In the genomic region with DNA sequence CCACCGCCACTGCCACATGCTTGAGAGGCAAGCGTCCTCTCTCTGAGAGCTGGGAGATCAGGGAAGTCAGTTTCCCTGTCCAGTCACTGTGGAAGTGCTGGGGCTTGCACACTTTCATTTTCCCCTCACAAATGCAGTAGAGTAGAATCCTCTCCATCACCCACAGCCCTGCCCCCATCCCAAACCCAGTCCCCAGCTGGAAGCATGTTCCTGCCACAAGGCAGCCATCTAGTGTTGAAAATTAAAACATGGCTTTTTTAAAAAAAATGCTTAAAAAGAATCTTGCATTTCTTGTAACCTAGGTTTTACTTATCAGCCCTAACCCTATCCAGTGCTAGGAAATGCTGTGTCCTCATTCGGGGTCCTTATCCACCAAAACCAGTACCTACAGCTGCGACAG, we compare ENCODE assay signal across 13 mouse cellular contexts. TPM values are rescaled to one million over a fixed set of nuclear protein-coding genes. Genes with fewer than 3 reads are reported as not detected.
DNase-seq lines count a peak whose midpoint lies in the region; ATAC-seq and TF ChIP-seq lines count a peak whose summit lies in the region.
"Had no signal": no experiment of that assay in that cellular context is flagged by ENCODE, and none has a peak within 500 bp of the region (broad histone marks: within the 10 kb centered on the region; RNA-seq: fewer than 3 reads in every experiment).

No protein-coding gene starts in this region.

- no peak overlapping the region for H3K27ac ChIP-seq in intestine, postnatal 0 days (ENCODE audit: low read depth, low read length)
- no peak overlapping the region for H3K27ac ChIP-seq in intestine, embryonic 16.5 days (ENCODE audit: low read length)
- no peak overlapping the region for H3K27ac ChIP-seq in liver, adult 2 months (replicated peaks; ENCODE audit: insufficient read depth, low read depth, low read length)
- H3K27ac ChIP-seq in MEL (ENCODE audit: control insufficient read depth, low read depth, low read length) = no peak overlapping the region
- no peak overlapping the region for H3K27ac ChIP-seq in embryonic facial prominence, embryonic 10.5 days (replicated peaks)

- no peaks in the 10 kb centered on the region for H3K79me2 ChIP-seq in liver, adult 2 months (ENCODE audit: control insufficient read depth, insufficient read depth, low read length)
- no peaks in the 10 kb centered on the region for H3K79me2 ChIP-seq in MEL (ENCODE audit: control insufficient read depth, insufficient read depth, low read length, poor library complexity)

- DNase-seq in liver, adult 2 months (ENCODE audit: extremely low read depth, low read depth, low spot score) = no peak
- DNase-seq in liver = no peak
- DNase-seq in 3T3-L1 (ENCODE audit: low read depth, low spot score) = peak; percentile 74
- peak; percentile 49 for DNase-seq in MEL (ENCODE audit: low read depth, low spot score)
- DNase-seq in embryonic facial prominence, embryonic 10.5 days (ENCODE audit: low spot score) = no peak
- no peak for DNase-seq in urinary bladder, postnatal 10 days (ENCODE audit: low spot score)
- DNase-seq: kidney, adult 11 months; lung, postnatal 14 days had no signal

- 81% methylated on average over 3 of the region's 4 CpGs for WGBS in intestine, postnatal 0 days
- WGBS in intestine, embryonic 16.5 days = 82% methylated on average over 3 of the region's 4 CpGs
- WGBS in liver, adult 2 months = 76% methylated on average over 4 of the region's 4 CpGs
- 87% methylated on average over 4 of the region's 4 CpGs for WGBS in embryonic facial prominence, embryonic 10.5 days

- no peaks in the 10 kb centered on the region for H3K27me3 ChIP-seq in intestine, postnatal 0 days (replicated peaks; ENCODE audit: control insufficient read depth, insufficient read depth, low read length)
- no peaks in the 10 kb centered on the region for H3K27me3 ChIP-seq in intestine, embryonic 16.5 days (replicated peaks; ENCODE audit: control insufficient read depth, insufficient read depth, low read length)
- H3K27me3 ChIP-seq in liver, adult 2 months (ENCODE audit: control insufficient read depth, insufficient read depth, low read length) = no peaks in the 10 kb centered on the region
- no peaks in the 10 kb centered on the region for H3K27me3 ChIP-seq in MEL (ENCODE audit: control insufficient read depth in 1 of 2, insufficient read depth in 2 of 2, low read length in 2 of 2)
- no peaks in the 10 kb centered on the region for H3K27me3 ChIP-seq in embryonic facial prominence, embryonic 10.5 days (replicated peaks; ENCODE audit: low read depth, poor library complexity, severe bottlenecking)

- TF ChIP-seq POLR2A in liver, adult 2 months (IDR thresholded peaks at IDR 0.05; ENCODE audit: extremely low read depth, insufficient read depth, low read length) = no peak
- TF ChIP-seq POLR2A in MEL (IDR thresholded peaks at IDR 0.05; ENCODE audit: control insufficient read depth in 1 of 2, insufficient read depth in 1 of 2, low read depth in 1 of 2, low read length in 2 of 2, poor library complexity in 1 of 2) = no peak

- peak; percentile 71 for TF ChIP-seq RAD21 in MEL (IDR thresholded peaks at IDR 0.05; ENCODE audit: low read depth, low read length)

- no peak for ATAC-seq in intestine, postnatal 0 days
- ATAC-seq in intestine, embryonic 16.5 days = no peak
- ATAC-seq: midbrain, embryonic 16.5 days had no signal

- H3K4me1 ChIP-seq in intestine, postnatal 0 days (replicated peaks; ENCODE audit: control insufficient read depth, insufficient read depth, low read length) = no peaks in the 10 kb centered on the region
- no peaks in the 10 kb centered on the region for H3K4me1 ChIP-seq in intestine, embryonic 16.5 days (ENCODE audit: control insufficient read depth, insufficient read depth, low read length)
- no peaks in the 10 kb centered on the region for H3K4me1 ChIP-seq in liver, adult 2 months (ENCODE audit: control insufficient read depth, insufficient read depth, low read length)
- H3K4me1 ChIP-seq in MEL (ENCODE audit: control insufficient read depth in 1 of 2, insufficient read depth in 2 of 2, low read length in 2 of 2) = peaks cover 3 to 20% of the 10 kb centered on the region in 2 experiments; a peak in 3 of 4 replicates
- no peaks in the 10 kb centered on the region for H3K4me1 ChIP-seq in embryonic facial prominence, embryonic 10.5 days

- H3K4me2 ChIP-seq in intestine, postnatal 0 days (replicated peaks; ENCODE audit: low read depth) = no peak overlapping the region
- H3K4me2 ChIP-seq in intestine, embryonic 16.5 days (ENCODE audit: low read depth, low read length) = no peak overlapping the region

- no peak overlapping the region for H3K9ac ChIP-seq in intestine, postnatal 0 days (ENCODE audit: low read depth, low read length)
- no peak overlapping the region for H3K9ac ChIP-seq in intestine, embryonic 16.5 days (ENCODE audit: low read depth, low read length)
- H3K9ac ChIP-seq in liver, adult 2 months (ENCODE audit: low read depth, low read length) = no peak overlapping the region
- H3K9ac ChIP-seq in MEL (ENCODE audit: control insufficient read depth, low read depth, low read length, poor library complexity, severe bottlenecking) = no peak overlapping the region

- H3K9me3 ChIP-seq in intestine, postnatal 0 days (ENCODE audit: control insufficient read depth) = no peaks in the 10 kb centered on the region
- H3K9me3 ChIP-seq in intestine, embryonic 16.5 days (ENCODE audit: control insufficient read depth, low read length) = no peaks in the 10 kb centered on the region
- no peaks in the 10 kb centered on the region for H3K9me3 ChIP-seq in MEL (replicated peaks; ENCODE audit: insufficient read depth, low read length)
- H3K9me3 ChIP-seq in embryonic facial prominence, embryonic 10.5 days = no peaks in the 10 kb centered on the region

- no peaks in the 10 kb centered on the region for H3K36me3 ChIP-seq in intestine, postnatal 0 days (ENCODE audit: control insufficient read depth, insufficient read depth)
- H3K36me3 ChIP-seq in intestine, embryonic 16.5 days (ENCODE audit: control insufficient read depth, insufficient read depth, low read length) = no peaks in the 10 kb centered on the region
- no peaks in the 10 kb centered on the region for H3K36me3 ChIP-seq in liver, adult 2 months (ENCODE audit: control insufficient read depth, insufficient read depth, low read length)
- H3K36me3 ChIP-seq in MEL (ENCODE audit: control insufficient read depth in 1 of 2, insufficient read depth in 2 of 2, low read length in 2 of 2) = peaks cover 0 to 11% of the 10 kb centered on the region in 2 experiments; a peak in 2 of 4 replicates
- no peaks in the 10 kb centered on the region for H3K36me3 ChIP-seq in embryonic facial prominence, embryonic 10.5 days (replicated peaks)

- TF ChIP-seq EP300 in MEL (IDR thresholded peaks at IDR 0.05; ENCODE audit: low read depth in 1 of 2, low read length in 2 of 2) = no peak

- H3K4me3 ChIP-seq in intestine, postnatal 0 days (ENCODE audit: low read depth, low read length) = no peak overlapping the region
- H3K4me3 ChIP-seq in intestine, embryonic 16.5 days (ENCODE audit: low read length) = no peak overlapping the region
- no peak overlapping the region for H3K4me3 ChIP-seq in liver, adult 2 months (ENCODE audit: insufficient read depth, low read depth, low read length)
- no peak overlapping the region for H3K4me3 ChIP-seq in MEL (ENCODE audit: control insufficient read depth in 1 of 2, insufficient read depth in 1 of 2, low read depth in 2 of 2, low read length in 2 of 2)
- no peak overlapping the region for H3K4me3 ChIP-seq in embryonic facial prominence, embryonic 10.5 days

- TF ChIP-seq CTCF in intestine, postnatal 0 days (IDR thresholded peaks at IDR 0.05; ENCODE audit: low read depth) = peak; percentile 36
- TF ChIP-seq CTCF in liver, adult 2 months (IDR thresholded peaks at IDR 0.05; ENCODE audit: low read depth, low read length) = 0 out of 2 replicates have a peak, but pooled peaks have one; percentile 11
- TF ChIP-seq CTCF in MEL (IDR thresholded peaks at IDR 0.05 in 2 of 3, conservative IDR thresholded peaks at IDR 0.05 in 1 of 3; ENCODE audit: control insufficient read depth in 1 of 3, insufficient read depth in 1 of 3, low read depth in 2 of 3, low read length in 3 of 3, poor library complexity in 1 of 3, severe bottlenecking in 1 of 3) = peak in 2 of 3 experiments; percentile 9 to 67; a peak in 2 of 6 replicates

TF ChIP-seq in MEL, 35 proteins besides CTCF, POLR2A, EP300 and RAD21 (continues in another document):
- TF ChIP-seq SMC3 (IDR thresholded peaks at IDR 0.05; ENCODE audit: low read depth, low read length) (peak; percentile 61), MAFK (IDR thresholded peaks at IDR 0.05; ENCODE audit: borderline replicate concordance, low read depth, low read length) (no peak), GATA1 (IDR thresholded peaks at IDR 0.05; ENCODE audit: low read depth, low read length) (peak; percentile 46; the same call in 1 of the 2 replicates), TAL1 (IDR thresholded peaks at IDR 0.05; ENCODE audit: low read length) (0 out of 2 replicates have a peak, but pooled peaks have one; percentile 17), MAZ (IDR thresholded peaks at IDR 0.05; ENCODE audit: low read depth, low read length) (no peak), BHLHE40 (IDR thresholded peaks at IDR 0.05; ENCODE audit: borderline replicate concordance, low read depth, low read length) (no peak), NELFE (IDR thresholded peaks at IDR 0.05; ENCODE audit: low read depth, low read length) (no peak), ZC3H11A (IDR thresholded peaks at IDR 0.05; ENCODE audit: low read depth, low read length) (peak; percentile 44)

RNA-seq across cellular contexts. Expression of gene C1s2, which starts 4.2 kb away (rescaled TPM):
- polyA plus RNA-seq in intestine, postnatal 0 days (2015; fragmentation: Nextera tagmentation; extraction: Ambion mirVana) = not detected in 2 replicates
- 0.06 TPM in 1 of 2 replicates, not detected in the other for polyA plus RNA-seq in intestine, embryonic 16.5 days (2015; fragmentation: Nextera tagmentation; extraction: Ambion mirVana)
- 0.09 TPM in 1 of 2 replicates, not detected in the other for total RNA-seq in liver, adult 2 months (2014; rRNA removed)
- not detected in 2 replicates for polyA plus RNA-seq in liver, adult 2 months (2012; rRNA removed)
- 0.12 and 0.16 TPM in 2 replicates for total RNA-seq in MEL (2012; rRNA removed)
- polyA plus RNA-seq in MEL (2012; ENCODE audit: insufficient read depth in 1 of 2, insufficient read length in 2 of 2, low read depth in 1 of 2, low replicate concordance in 2 of 2, missing spikeins in 1 of 2) = under 1 TPM in 1 of 2 experiments, not detected in 1; 0.25 TPM
- not detected in 2 replicates for polyA plus RNA-seq in embryonic facial prominence, embryonic 10.5 days (2016; fragmentation: Nextera tagmentation; extraction: Ambion mirVana)
- total RNA-seq: hematopoietic stem cell, adult 5-6 weeks; neutrophil, adult 5-6 weeks had no signal

RNA-seq across cellular contexts. Expression of gene Lpcat3, which starts 22.8 kb away (rescaled TPM):
- polyA plus RNA-seq in intestine, postnatal 0 days (2015; fragmentation: Nextera tagmentation; extraction: Ambion mirVana) = 209 and 212 TPM in 2 replicates
- polyA plus RNA-seq in intestine, embryonic 16.5 days (2015; fragmentation: Nextera tagmentation; extraction: Ambion mirVana) = 195 and 219 TPM in 2 replicates
- total RNA-seq in liver, adult 2 months (2014; rRNA removed) = 72.4 and 99.9 TPM in 2 replicates
- polyA plus RNA-seq in liver, adult 2 months (2012; rRNA removed) = 172 and 188 TPM in 2 replicates
- total RNA-seq in MEL (2012; rRNA removed) = 135 and 143 TPM in 2 replicates
- polyA plus RNA-seq in MEL (2012; ENCODE audit: insufficient read depth in 1 of 2, insufficient read length in 2 of 2, low read depth in 1 of 2, low replicate concordance in 2 of 2, missing spikeins in 1 of 2) = 100 to 1,000 TPM in 1 of 2 experiments, not detected in 1; 337 TPM
- 41.4 and 46.6 TPM in 2 replicates for polyA plus RNA-seq in embryonic facial prominence, embryonic 10.5 days (2016; fragmentation: Nextera tagmentation; extraction: Ambion mirVana)

Comparison
In these comparisons a context has a peak if more than half of its experiments do, and no peak if none do; other contexts are left out.
1. DNase-seq: peak in 3T3-L1 (single experiment) and MEL (single experiment); none in liver, adult 2 months (single experiment), liver (single experiment), embryonic facial prominence, embryonic 10.5 days (single experiment) and urinary bladder, postnatal 10 days (single experiment).
2. Peak in every context shown above with its lines, with median percentiles within 50 percentile points of each other: CTCF ChIP-seq.